Mouse (Mus musculus): Measurements from ENCODE around the gene Bean1. TPM values are rescaled to one million over a fixed set of nuclear protein-coding genes. Genes with fewer than 3 reads are reported as not detected.

The Bean1 gene
- under 1 TPM; 0.12 to 0.20 TPM for polyA plus RNA-seq (2012; fragmentation: generic; extraction: Trizol)

GRCm38 (mm10) chr8:104170118-104171049, at the start of gene Bean1:
Bean1 (plus strand) TSS chr8:104170442.

GRCm38 (mm10) chr8:104248276-104248675, 78.0 kb downstream of the Bean1 start, which contains the start of gene Tk2:
Tk2 (minus strand) TSS chr8:104248558.

GRCm38 (mm10) chr8:104250439-104251367, 80.5 kb downstream of the Bean1 start, which contains the start of gene Cklf:
Cklf (plus strand) TSS chr8:104250861.

Other genes starting within 250 kb of the Bean1 start
- under 1 TPM; 0.01 to 0.06 TPM for gene Cdh5, start 68.8 kb upstream of the Bean1 start, polyA plus RNA-seq (2012; fragmentation: generic; extraction: Trizol)
- gene Tk2, start 78.1 kb downstream of the Bean1 start, polyA plus RNA-seq (2012; fragmentation: generic; extraction: Trizol), result 10 to 100 TPM in 1 of 2 experiments, 1 to 10 TPM in 1; 6.6 to 16.1 TPM
- gene Cklf, start 80.4 kb downstream of the Bean1 start, polyA plus RNA-seq (2012; fragmentation: generic; extraction: Trizol), result 10 to 100 TPM in 1 of 2 experiments, 1 to 10 TPM in 1; 4.1 to 12.2 TPM
- gene Cmtm2a, start 122.7 kb downstream of the Bean1 start, polyA plus RNA-seq (2012; fragmentation: generic; extraction: Trizol), result not detected
- gene Gm45711, start 139.6 kb downstream of the Bean1 start, polyA plus RNA-seq (2012; fragmentation: generic; extraction: Trizol), result not detected
- gene Cmtm1, start 139.7 kb downstream of the Bean1 start, polyA plus RNA-seq (2012; fragmentation: generic; extraction: Trizol), result not detected
- not detected for gene Gm11020, start 151.1 kb downstream of the Bean1 start, polyA plus RNA-seq (2012; fragmentation: generic; extraction: Trizol)
- not detected for gene Cmtm2b, start 151.8 kb downstream of the Bean1 start, polyA plus RNA-seq (2012; fragmentation: generic; extraction: Trizol)
- gene Cmtm3, start 169.0 kb downstream of the Bean1 start, polyA plus RNA-seq (2012; fragmentation: generic; extraction: Trizol), result 100 to 1,000 TPM in 1 of 2 experiments, 10 to 100 TPM in 1; 31.0 to 123 TPM
- gene Cmtm4, start 225.4 kb downstream of the Bean1 start, polyA plus RNA-seq (2012; fragmentation: generic; extraction: Trizol), result 1 to 10 TPM; 4.0 to 7.7 TPM

Measured in C3H10T1/2 (cell line).